Mouse (Mus musculus): ENCODE data around the gene Unc5a. TPM values are rescaled to one million over a fixed set of nuclear protein-coding genes. Genes with fewer than 3 reads are reported as not detected.

Unc5a gene
- total and polyA plus RNA-seq, 3 experiments: not detected

- Histone ChIP-seq H3K9me3 (replicated peaks; ENCODE audit: insufficient read depth, low read length) (no peaks in the 10 kb centered on the region), H3K27me3 (ENCODE audit: control insufficient read depth in 1 of 2, insufficient read depth in 2 of 2, low read length in 2 of 2) (no peaks in the 10 kb centered on the region), H3K4me3 (ENCODE audit: control insufficient read depth in 1 of 2, insufficient read depth in 1 of 2, low read depth in 2 of 2, low read length in 2 of 2) (no peak overlapping the region), H3K9ac (ENCODE audit: control insufficient read depth, low read depth, low read length, poor library complexity, severe bottlenecking) (no peak overlapping the region), H3K36me3 (ENCODE audit: control insufficient read depth in 1 of 2, insufficient read depth in 2 of 2, low read length in 2 of 2) (no peaks in the 10 kb centered on the region), H3K4me1 (ENCODE audit: control insufficient read depth in 1 of 2, insufficient read depth in 2 of 2, low read length in 2 of 2) (no peaks in the 10 kb centered on the region), H3K27ac (ENCODE audit: control insufficient read depth, low read depth, low read length) (no peak overlapping the region), H3K79me2 (ENCODE audit: control insufficient read depth, insufficient read depth, low read length, poor library complexity) (no peaks in the 10 kb centered on the region)
- TF ChIP-seq RAD21 (IDR thresholded peaks at IDR 0.05; ENCODE audit: low read depth, low read length): no peak
- no peak for TF ChIP-seq MAX (IDR thresholded peaks at IDR 0.05; ENCODE audit: low read length)
- no peak for TF ChIP-seq GATA1 (IDR thresholded peaks at IDR 0.05; ENCODE audit: low read depth, low read length)
- no peak for TF ChIP-seq POLR2AphosphoS2 (IDR thresholded peaks at IDR 0.05; ENCODE audit: low read length)
- no peak for TF ChIP-seq CTCF (IDR thresholded peaks at IDR 0.05 in 2 of 3, conservative IDR thresholded peaks at IDR 0.05 in 1 of 3; ENCODE audit: control insufficient read depth in 1 of 3, insufficient read depth in 1 of 3, low read depth in 2 of 3, low read length in 3 of 3, poor library complexity in 1 of 3, severe bottlenecking in 1 of 3)
- no peak for TF ChIP-seq CHD1 (IDR thresholded peaks at IDR 0.05; ENCODE audit: low read depth, low read length)
- no peak for TF ChIP-seq MAFK (IDR thresholded peaks at IDR 0.05; ENCODE audit: borderline replicate concordance, low read depth, low read length)
- no peak for TF ChIP-seq POLR2AphosphoS5 (IDR thresholded peaks at IDR 0.05; ENCODE audit: borderline replicate concordance, low read depth, low read length)
- TF ChIP-seq ZC3H11A (IDR thresholded peaks at IDR 0.05; ENCODE audit: low read depth, low read length): no peak
- no peak for TF ChIP-seq ZKSCAN1 (IDR thresholded peaks at IDR 0.05; ENCODE audit: low read depth, low read length)
- DNase-seq (ENCODE audit: low read depth, low spot score): no peak
Measured at GRCm38 (mm10) chr13:54978804-54979203, 29.6 kb downstream of the Unc5a start.

- Histone ChIP-seq H3K79me2 (ENCODE audit: control insufficient read depth, insufficient read depth, low read length, poor library complexity) (no peaks in the 10 kb centered on the region), H3K27ac (ENCODE audit: control insufficient read depth, low read depth, low read length) (no peak overlapping the region), H3K4me1 (ENCODE audit: control insufficient read depth in 1 of 2, insufficient read depth in 2 of 2, low read length in 2 of 2) (no peaks in the 10 kb centered on the region), H3K36me3 (ENCODE audit: control insufficient read depth in 1 of 2, insufficient read depth in 2 of 2, low read length in 2 of 2) (no peaks in the 10 kb centered on the region), H3K27me3 (ENCODE audit: control insufficient read depth in 1 of 2, insufficient read depth in 2 of 2, low read length in 2 of 2) (no peaks in the 10 kb centered on the region), H3K4me3 (ENCODE audit: control insufficient read depth in 1 of 2, insufficient read depth in 1 of 2, low read depth in 2 of 2, low read length in 2 of 2) (no peak overlapping the region), H3K9ac (ENCODE audit: control insufficient read depth, low read depth, low read length, poor library complexity, severe bottlenecking) (no peak overlapping the region), H3K9me3 (replicated peaks; ENCODE audit: insufficient read depth, low read length) (no peaks in the 10 kb centered on the region)
- DNase-seq (ENCODE audit: low read depth, low spot score): no peak
- no peak for TF ChIP-seq RAD21 (IDR thresholded peaks at IDR 0.05; ENCODE audit: low read depth, low read length)
- TF ChIP-seq BHLHE40 (IDR thresholded peaks at IDR 0.05; ENCODE audit: borderline replicate concordance, low read depth, low read length): no peak
- TF ChIP-seq MYC (IDR thresholded peaks at IDR 0.05; ENCODE audit: low read depth, low read length): no peak
- TF ChIP-seq ZMIZ1 (IDR thresholded peaks at IDR 0.05; ENCODE audit: low read depth, low read length): no peak
- no peak for TF ChIP-seq MEF2A (IDR thresholded peaks at IDR 0.05; ENCODE audit: extremely low read depth, insufficient replicate concordance, low read depth, low read length, poor library complexity, severe bottlenecking)
- TF ChIP-seq ELF1 (IDR thresholded peaks at IDR 0.05; ENCODE audit: low read depth, low read length): no peak
- no peak for TF ChIP-seq E2F4 (IDR thresholded peaks at IDR 0.05; ENCODE audit: borderline replicate concordance, low read depth, low read length)
- TF ChIP-seq TBP (IDR thresholded peaks at IDR 0.05; ENCODE audit: low read depth, low read length): no peak
- TF ChIP-seq KAT2A (conservative IDR thresholded peaks at IDR 0.05; ENCODE audit: low read depth, low read length): no peak
- TF ChIP-seq CTCF (IDR thresholded peaks at IDR 0.05 in 2 of 3, conservative IDR thresholded peaks at IDR 0.05 in 1 of 3; ENCODE audit: control insufficient read depth in 1 of 3, insufficient read depth in 1 of 3, low read depth in 2 of 3, low read length in 3 of 3, poor library complexity in 1 of 3, severe bottlenecking in 1 of 3): no peak
- no peak for TF ChIP-seq EP300 (IDR thresholded peaks at IDR 0.05; ENCODE audit: low read depth in 1 of 2, low read length in 2 of 2)
- no peak for TF ChIP-seq TAL1 (IDR thresholded peaks at IDR 0.05; ENCODE audit: low read length)
- no peak for TF ChIP-seq RCOR1 (IDR thresholded peaks at IDR 0.05; ENCODE audit: low read depth, low read length)
- TF ChIP-seq POLR2AphosphoS5 (IDR thresholded peaks at IDR 0.05; ENCODE audit: borderline replicate concordance, low read depth, low read length): no peak
- TF ChIP-seq USF1 (IDR thresholded peaks at IDR 0.05; ENCODE audit: low read depth, low read length): no peak
- TF ChIP-seq POLR2AphosphoS2 (IDR thresholded peaks at IDR 0.05; ENCODE audit: low read length): no peak
- no peak for TF ChIP-seq MXI1 (IDR thresholded peaks at IDR 0.05; ENCODE audit: low read depth, low read length)
- TF ChIP-seq NRF1 (IDR thresholded peaks at IDR 0.05; ENCODE audit: insufficient read depth, low read depth, low read length, poor library complexity, severe bottlenecking): no peak
Measured at GRCm38 (mm10) chr13:54980957-54981356, 31.7 kb downstream of the Unc5a start.
